Mouse (Mus musculus) spleen, adult 2 months (tissue): ENCODE results near the gene Polrmt.
"Not testable (repeated sequence)": the region's sequence is repeated elsewhere in the genome, so short reads cannot be mapped to it uniquely, and the experiment has no call there.

Experiments
- CTCF ChIP-seq: fragments of 200-500 bp; IDR thresholded peaks from 2 replicates; pipeline ENCODE4 v1.5.1; 2011; ENCODE audit warnings: mild to moderate bottlenecking, inconsistent platforms; ENCODE audit not compliant: insufficient read depth, insufficient read length, insufficient replicate concordance; ENCODE audit errors: extremely low read depth
- POLR2A ChIP-seq: fragments of 200-500 bp; IDR thresholded peaks from 2 replicates; pipeline ENCODE4 v1.6.1; 2011; ENCODE audit warnings: low read depth, low read length, inconsistent platforms

DNA sequence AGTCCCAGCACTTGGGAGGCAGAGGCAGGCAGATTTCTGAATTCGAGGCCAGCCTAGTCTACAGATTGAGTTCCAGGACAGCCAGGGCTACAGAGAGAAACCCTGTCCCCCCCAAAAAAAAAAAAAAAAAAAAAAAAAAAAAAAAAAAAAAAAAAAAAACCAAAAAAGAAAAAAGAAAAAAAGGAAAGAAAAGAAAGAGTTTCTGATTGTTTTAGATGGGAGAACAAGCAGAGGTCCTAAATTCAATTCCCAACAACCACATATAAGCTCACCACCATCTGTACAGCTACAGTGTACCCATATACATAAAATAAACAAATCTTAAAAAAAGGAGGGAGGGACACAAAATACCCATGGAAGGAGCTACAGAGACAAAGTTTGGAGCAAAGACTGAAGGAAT, 13.3 kb upstream of the Polrmt start:
- not testable (repeated sequence) for TF ChIP-seq POLR2A, CTCF
